Mouse (Mus musculus) erythroblast, embryonic 14.5 days (primary cell): Measurements from ENCODE around the gene Gpr108.

ENCODE experiments used
- GATA1 ChIP-seq: IDR thresholded peaks from 2 replicates; pipeline ENCODE4 v1.6.1; 2012; ENCODE audit warnings: low read length, inconsistent platforms, mixed read lengths
- TAL1 ChIP-seq: IDR thresholded peaks from 3 replicates; pipeline ENCODE4 v1.6.1; 2012; ENCODE audit warnings: low read length, inconsistent platforms, mixed read lengths

DNA sequence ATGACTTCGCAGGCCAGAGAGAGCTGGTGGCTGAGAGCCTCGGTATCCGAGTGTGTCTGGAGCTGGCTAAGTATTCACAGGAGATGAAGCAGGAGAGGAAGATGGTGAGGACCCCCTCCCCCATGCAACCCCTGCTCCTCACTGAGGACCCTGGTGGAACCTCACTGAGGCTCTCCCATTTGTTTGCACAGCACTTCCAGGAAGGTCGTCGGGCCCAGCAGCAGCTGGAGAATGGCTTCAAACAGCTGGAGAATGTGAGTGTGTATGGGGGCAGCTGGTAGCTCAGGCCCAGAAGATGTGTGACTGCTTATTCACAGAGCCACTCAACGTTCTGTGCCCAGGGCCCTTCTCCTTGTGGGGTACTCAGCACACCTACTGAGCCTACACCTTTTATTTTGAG, 5.1 kb upstream of the Gpr108 start:
- no peak for TF ChIP-seq GATA1
- no peak for TF ChIP-seq TAL1
